Mouse (Mus musculus) stomach, embryonic 16.5 days (tissue): Measurements from ENCODE around the gene Gm10961. TPM values are rescaled to one million over a fixed set of nuclear protein-coding genes. Genes with fewer than 3 reads are reported as not detected.

Experiments used
- ATAC-seq: fragments of 200-750 bp; cut with Nextera tagmentation; 2 replicates; pipeline ENCODE4 v1.8.0; 2017; ENCODE audit warnings: moderate number of reproducible peaks, moderate TSS enrichment; ENCODE audit not compliant: insufficient read depth, low FRiP score
- H3K27ac ChIP-seq: fragments of 300-500 bp; sonication (generic); 2 replicates; pipeline ENCODE4 v1.5.1; 2014; ENCODE audit warnings: low read length
- H3K27me3 ChIP-seq: fragments of 300-500 bp; sonication (generic); 2 replicates; pipeline ENCODE4 v1.6.1; 2014; ENCODE audit warnings: low read length, control low read depth, mixed read lengths; ENCODE audit not compliant: control insufficient read depth, insufficient read depth
- H3K36me3 ChIP-seq: fragments of 300-500 bp; sonication (generic); 2 replicates; pipeline ENCODE4 v1.6.1; 2014; ENCODE audit warnings: low read length; ENCODE audit not compliant: control insufficient read depth, insufficient read depth
- H3K4me1 ChIP-seq: fragments of 300-500 bp; sonication (generic); 2 replicates; pipeline ENCODE4 v1.6.1; 2014; ENCODE audit warnings: low read length, control low read depth, mixed read lengths; ENCODE audit not compliant: control insufficient read depth, insufficient read depth
- H3K4me2 ChIP-seq: fragments of 300-500 bp; sonication (generic); 2 replicates; pipeline ENCODE4 v1.6.1; 2014; ENCODE audit warnings: low read depth, low read length, mixed read lengths
- H3K4me3 ChIP-seq: fragments of 300-500 bp; sonication (generic); replicated peaks from 2 replicates; pipeline ENCODE4 v1.5.1; 2014; ENCODE audit warnings: mild to moderate bottlenecking, low read length
- H3K9ac ChIP-seq: fragments of 300-500 bp; sonication (generic); 2 replicates; pipeline ENCODE4 v1.6.1; 2014; ENCODE audit warnings: low read length
- H3K9me3 ChIP-seq: fragments of 300-500 bp; sonication (generic); replicated peaks from 2 replicates; pipeline ENCODE4 v1.6.1; 2016; ENCODE audit warnings: low read length, control low read depth; ENCODE audit not compliant: control insufficient read depth
- WGBS: fragments of 180-500 bp; shearing (Covaris S2); extraction: QIAGEN DNeasy Blood & Tissue Kit; methylation state at CpG from one replicate; pipeline ENCODE4 v1.1.7; 2014; 5-methylcytosine and 5-hydroxymethylcytosine counted together
- polyA plus RNA-seq: library from polyadenylated mRNA; unstranded; fragments of >200 nt; fragmentation: Nextera tagmentation; extraction: Ambion mirVana; gene quantifications from 2 replicates; pipeline ENCODE4 v1.2.1, GENCODE M21; 2015

The Gm10961 gene
- polyA plus RNA-seq: not detected in 2 replicates

DNA sequence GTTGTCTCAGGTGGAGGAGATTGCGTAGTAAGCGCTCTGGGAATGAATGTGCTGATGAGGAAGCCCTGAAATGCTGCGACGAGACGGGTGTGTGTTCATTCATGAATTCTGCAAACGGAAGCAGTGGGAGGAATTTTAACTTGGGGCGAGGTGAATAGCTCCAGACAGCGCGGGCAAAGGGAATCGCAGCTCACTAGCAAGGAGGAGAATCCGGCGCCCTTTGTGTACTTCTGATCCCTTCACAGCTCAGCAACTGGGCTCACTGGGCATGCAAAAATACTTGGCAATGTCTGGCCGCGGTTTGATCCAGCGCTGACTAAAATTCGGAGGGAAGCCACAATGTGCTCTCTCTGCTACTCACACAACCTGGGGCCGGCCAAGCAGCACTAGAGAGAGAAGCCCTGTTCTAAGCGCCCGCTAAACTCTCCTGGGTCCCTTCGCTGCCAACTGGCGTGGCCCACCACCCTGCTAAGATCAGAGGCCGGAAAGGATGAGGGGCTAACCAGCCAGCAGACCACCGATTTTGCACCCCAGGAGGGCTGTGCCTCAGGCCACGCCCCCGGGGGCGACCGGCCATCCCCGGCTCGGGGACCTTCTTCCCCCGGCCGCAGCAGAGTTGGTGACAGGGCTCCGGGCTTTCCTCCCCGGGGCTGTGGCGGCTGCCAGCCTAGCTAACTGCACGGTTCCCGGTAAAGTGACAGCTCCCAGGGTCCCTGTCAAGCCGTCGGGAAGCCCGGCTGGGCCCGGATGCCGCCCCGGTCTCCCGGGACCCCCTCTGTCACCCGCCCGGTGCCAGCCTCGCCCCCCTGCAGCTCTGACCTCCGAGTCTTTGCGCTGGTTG is at the start of gene Gm10961:
Gene Gm10961, plus strand, starts transcription at position 641 of the 841 bp plus-strand sequence.
- peak within 1 kb of the TSS; percentile 94 for H3K4me2 ChIP-seq
- H3K27ac ChIP-seq: peak within 1 kb of the TSS; percentile 94
- peak within 1 kb of the TSS; percentile 98 for H3K9ac ChIP-seq
- peaks cover 5% of the 10 kb centered on the region; the same call in 1 of the 2 replicates for H3K4me1 ChIP-seq
- peaks cover 10% of the 10 kb centered on the region for H3K36me3 ChIP-seq
- peak within 1 kb of the TSS; percentile 99 for H3K4me3 ChIP-seq
- no peaks in the 10 kb centered on the region for H3K27me3 ChIP-seq
- peak; percentile 62 for ATAC-seq
- no peaks in the 10 kb centered on the region for H3K9me3 ChIP-seq
- WGBS: under 1% methylated on average over 48 of the region's 48 CpGs

DNA sequence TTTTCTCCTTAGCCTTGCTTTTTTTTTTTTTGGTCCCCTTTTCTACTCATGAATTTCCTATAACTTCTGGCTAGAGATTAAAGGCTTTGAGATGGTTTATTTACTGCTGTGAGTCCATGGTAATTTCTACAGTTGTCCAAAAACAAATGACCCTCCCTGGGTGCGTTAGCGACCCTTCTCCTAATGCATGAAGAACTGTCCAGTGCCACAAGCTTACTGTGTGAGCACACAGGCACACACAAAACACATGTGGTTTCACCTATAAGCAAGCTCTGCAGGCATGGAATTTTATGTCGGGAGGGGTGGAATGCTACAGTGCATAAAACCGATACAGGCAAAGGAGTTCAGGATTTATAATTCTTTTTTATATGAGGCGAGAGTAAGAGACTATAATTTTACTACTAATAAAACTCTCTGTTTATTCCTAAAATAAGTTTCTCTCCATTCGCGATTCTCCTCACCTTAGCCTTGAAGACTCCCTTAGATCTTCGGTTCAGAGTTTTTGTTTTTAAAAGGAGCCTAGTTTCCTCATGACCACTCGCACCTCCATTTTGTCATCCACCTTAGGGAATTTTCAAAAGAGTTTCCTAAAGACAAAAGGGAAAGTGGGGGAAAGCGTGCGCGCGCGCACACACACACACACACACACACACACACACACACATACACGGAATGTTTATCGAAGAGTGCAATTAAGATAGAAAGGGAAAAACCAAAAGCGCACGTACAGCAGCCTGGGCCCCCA is 48.8 kb upstream of the Gm10961 start:
- peaks cover 59% of the 10 kb centered on the region for H3K27me3 ChIP-seq
- WGBS: 4% methylated on average over 18 of the region's 18 CpGs

DNA sequence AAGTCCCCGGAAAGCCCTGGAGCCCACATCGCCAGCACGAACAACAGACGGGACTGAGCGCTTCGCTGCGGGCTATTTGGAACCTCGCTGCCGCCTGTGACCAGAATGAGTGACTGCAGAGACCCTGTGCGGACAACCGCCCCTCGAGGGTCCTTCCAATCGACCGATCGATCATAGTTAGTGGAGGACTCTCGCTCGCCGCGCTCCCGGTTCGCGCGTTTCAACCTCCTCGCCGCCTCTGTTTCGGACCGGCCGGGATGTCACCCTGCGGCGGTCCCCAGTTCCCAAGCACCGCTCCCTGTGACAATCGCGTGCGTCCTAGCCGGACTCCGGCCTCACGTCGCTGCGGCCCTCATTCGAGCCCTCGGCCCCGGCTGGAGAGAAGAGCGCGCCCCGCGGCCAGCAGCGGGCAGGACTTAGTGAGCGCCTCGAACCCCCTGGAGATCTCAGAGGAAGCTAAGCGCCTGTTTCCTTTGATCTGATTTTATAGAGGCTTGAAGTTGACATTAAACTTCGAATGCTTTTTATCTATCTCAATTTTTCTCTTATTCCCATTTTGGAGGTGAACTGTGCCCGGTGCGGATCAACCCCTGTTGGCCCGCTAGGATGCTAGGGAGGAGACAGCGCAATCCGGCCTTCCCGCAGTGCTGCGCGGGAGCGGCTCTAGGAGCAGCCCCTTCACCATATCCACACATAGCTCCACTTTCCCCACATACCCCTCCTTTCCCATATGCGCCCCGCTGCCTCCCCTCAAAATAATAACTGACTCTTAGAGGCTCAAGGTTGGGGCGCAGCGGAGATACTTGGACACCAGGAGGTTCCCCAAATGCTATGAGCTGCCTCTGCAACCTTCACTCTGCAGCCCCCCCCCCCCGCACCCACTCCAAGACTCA is 48.0 kb upstream of the Gm10961 start:
- no peaks in the 10 kb centered on the region for H3K36me3 ChIP-seq
- H3K27ac ChIP-seq: no peak overlapping the region
- H3K4me1 ChIP-seq: peaks cover 7% of the 10 kb centered on the region; the same call in 1 of the 2 replicates
- peaks cover 65% of the 10 kb centered on the region for H3K27me3 ChIP-seq
- 1% methylated on average over 65 of the region's 65 CpGs for WGBS
- no peak for ATAC-seq
- peak overlapping the region; percentile 35 for H3K4me3 ChIP-seq
- peak overlapping the region; percentile 51 for H3K4me2 ChIP-seq
- H3K9ac ChIP-seq: no peak overlapping the region
- H3K9me3 ChIP-seq: no peaks in the 10 kb centered on the region

More for the DNA sequence above, 48.8 kb upstream of the Gm10961 start:
- H3K9me3 ChIP-seq: no peaks in the 10 kb centered on the region
- peaks cover 7% of the 10 kb centered on the region; the same call in 1 of the 2 replicates for H3K4me1 ChIP-seq
- H3K4me2 ChIP-seq: peak overlapping the region; percentile 51
- ATAC-seq: no peak
- H3K4me3 ChIP-seq: peak overlapping the region; percentile 35
- no peak overlapping the region for H3K9ac ChIP-seq
- no peak overlapping the region for H3K27ac ChIP-seq
- no peaks in the 10 kb centered on the region for H3K36me3 ChIP-seq

DNA sequence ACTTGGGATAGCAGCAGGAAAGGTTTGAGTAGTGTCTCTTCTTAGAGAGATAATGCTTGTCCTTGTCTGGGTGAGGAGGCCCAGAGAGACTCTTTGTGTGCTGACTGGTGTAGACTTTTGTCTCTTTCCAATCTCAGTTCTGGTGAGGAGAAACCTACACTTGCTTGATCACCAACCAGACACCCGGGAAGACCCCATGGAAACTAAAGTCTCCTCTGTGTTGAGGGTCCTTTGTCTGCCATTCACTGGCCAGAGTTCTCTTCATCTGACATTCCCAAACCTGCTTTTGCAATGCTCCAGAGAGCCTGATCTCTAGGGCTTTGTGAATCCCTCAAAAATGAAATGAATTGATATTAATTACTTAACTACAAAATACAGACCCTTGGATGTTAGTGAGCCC is 47.2 kb upstream of the Gm10961 start:
- H3K27ac ChIP-seq: no peak overlapping the region
- H3K4me3 ChIP-seq: no peak overlapping the region
- WGBS: 9% methylated on average over 1 of the region's 1 CpGs
- H3K36me3 ChIP-seq: no peaks in the 10 kb centered on the region
- H3K9me3 ChIP-seq: no peaks in the 10 kb centered on the region
- ATAC-seq: no peak
- H3K27me3 ChIP-seq: peaks cover 66% of the 10 kb centered on the region
- no peak overlapping the region for H3K4me2 ChIP-seq
- H3K4me1 ChIP-seq: peaks cover 7% of the 10 kb centered on the region; the same call in 1 of the 2 replicates
- no peak overlapping the region for H3K9ac ChIP-seq

DNA sequence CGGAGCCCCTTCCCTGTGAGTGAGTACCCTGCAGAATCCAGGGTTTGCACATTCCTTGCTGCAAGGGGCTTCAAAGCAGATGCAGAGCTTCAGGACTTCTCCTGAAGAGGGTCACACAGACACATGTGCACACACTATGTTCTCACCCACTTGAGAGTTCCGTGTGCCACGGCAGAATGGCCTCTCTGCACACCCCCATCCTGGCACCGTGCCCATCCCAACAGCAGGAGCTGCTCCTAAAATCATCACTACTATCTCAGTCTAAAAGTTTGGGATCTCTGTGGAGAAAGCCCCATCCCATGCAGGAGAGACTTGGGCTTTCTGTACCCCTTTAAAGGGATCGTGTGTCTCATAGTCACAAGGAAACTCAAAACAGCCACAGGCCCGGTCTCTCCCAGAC is 44.6 kb upstream of the Gm10961 start:
- no peak overlapping the region for H3K4me3 ChIP-seq
- no peak overlapping the region for H3K4me2 ChIP-seq
- H3K9me3 ChIP-seq: no peaks in the 10 kb centered on the region
- no peak overlapping the region for H3K27ac ChIP-seq
- ATAC-seq: no peak
- peaks cover 7% of the 10 kb centered on the region; the same call in 1 of the 2 replicates for H3K4me1 ChIP-seq
- no peaks in the 10 kb centered on the region for H3K36me3 ChIP-seq
- 68% methylated on average over 6 of the region's 6 CpGs for WGBS
- H3K9ac ChIP-seq: no peak overlapping the region
- H3K27me3 ChIP-seq: peaks cover 65% of the 10 kb centered on the region

DNA sequence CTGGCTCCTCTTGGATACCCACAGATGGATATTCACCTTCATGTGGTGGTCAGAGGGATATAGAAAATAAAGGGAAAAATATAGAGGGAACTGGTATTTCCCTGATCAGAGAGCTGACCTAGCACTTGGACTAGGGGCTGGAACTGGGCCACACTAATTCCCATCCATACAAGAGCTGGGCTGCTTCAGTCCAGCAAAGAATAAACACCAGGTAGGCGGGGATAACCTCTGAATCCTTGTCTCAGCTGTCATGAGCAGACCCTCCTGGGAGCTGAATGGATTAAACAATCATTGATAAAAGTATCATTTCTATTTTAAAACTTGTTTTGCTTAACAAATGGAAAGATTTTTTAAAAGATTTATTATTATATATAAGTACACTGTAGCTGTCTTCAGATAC is 39.5 kb upstream of the Gm10961 start:
- ATAC-seq: no peak
- H3K4me3 ChIP-seq: no peak overlapping the region
- H3K27me3 ChIP-seq: peaks cover 69% of the 10 kb centered on the region
- H3K9me3 ChIP-seq: no peaks in the 10 kb centered on the region
- WGBS: 39% methylated on average over 1 of the region's 1 CpGs
- H3K4me1 ChIP-seq: peaks cover 10% of the 10 kb centered on the region
- no peak overlapping the region for H3K27ac ChIP-seq
- H3K4me2 ChIP-seq: no peak overlapping the region
- no peak overlapping the region for H3K9ac ChIP-seq
- H3K36me3 ChIP-seq: no peaks in the 10 kb centered on the region

DNA sequence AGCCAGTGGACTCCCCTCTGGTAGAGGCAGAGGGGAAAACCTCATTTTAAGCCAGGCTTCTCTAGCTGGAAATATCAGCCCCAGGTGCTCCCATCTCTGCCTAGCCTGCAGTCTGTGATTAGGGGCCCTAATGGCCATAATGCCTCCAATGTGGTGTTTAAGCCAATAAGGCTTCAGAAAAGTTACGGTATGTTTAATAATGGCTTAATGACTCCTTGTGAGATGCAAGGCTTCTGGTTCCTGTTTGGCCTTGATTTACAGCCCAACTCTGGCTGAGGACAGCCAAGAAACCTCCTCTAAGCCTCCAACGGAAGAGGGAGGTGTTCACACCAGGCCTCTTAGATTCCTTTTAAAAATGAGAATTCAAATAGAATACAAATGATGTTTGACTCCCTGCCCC is 37.5 kb upstream of the Gm10961 start:
- no peak overlapping the region for H3K4me3 ChIP-seq
- no peak for ATAC-seq
- H3K9me3 ChIP-seq: no peaks in the 10 kb centered on the region
- H3K9ac ChIP-seq: no peak overlapping the region
- H3K36me3 ChIP-seq: no peaks in the 10 kb centered on the region
- no peak overlapping the region for H3K27ac ChIP-seq
- H3K27me3 ChIP-seq: peaks cover 72% of the 10 kb centered on the region
- no peak overlapping the region for H3K4me2 ChIP-seq
- WGBS: 39% methylated on average over 2 of the region's 2 CpGs
- H3K4me1 ChIP-seq: peaks cover 10% of the 10 kb centered on the region

DNA sequence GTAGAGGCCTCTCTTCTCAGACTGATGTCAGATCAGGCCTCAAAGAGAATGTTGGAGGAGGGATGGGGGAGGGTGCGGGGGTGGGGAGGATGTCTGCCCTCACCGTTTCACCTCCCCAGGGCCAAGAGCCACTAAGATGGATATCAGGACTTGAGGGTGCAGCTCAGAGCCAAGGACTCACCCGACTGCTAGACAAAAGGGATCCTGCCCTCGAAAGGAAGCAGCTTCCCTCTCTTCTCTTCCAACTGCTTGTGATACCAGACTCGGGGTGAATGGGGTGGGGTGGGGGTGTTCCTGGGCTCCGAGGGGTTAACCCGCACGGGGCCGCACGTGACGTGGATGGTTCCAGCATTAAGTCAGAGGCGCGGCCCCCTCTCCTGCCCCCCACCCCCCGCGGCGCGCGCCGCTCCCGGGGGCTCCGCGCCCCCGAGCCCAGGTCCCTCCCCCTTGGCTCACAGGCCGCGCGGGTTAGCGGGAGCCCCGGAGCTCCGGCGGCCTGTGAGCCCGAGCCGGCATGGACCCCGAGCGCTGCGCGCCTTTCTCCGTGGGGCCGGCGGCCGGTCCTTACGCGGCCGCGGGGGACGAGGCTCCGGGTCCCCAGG is 36.4 kb upstream of the Gm10961 start, which contains the start of gene Alx3:
Gene Alx3, plus strand, starts transcription at position 370 of the 602 bp plus-strand sequence.
- Histone ChIP-seq H3K27me3 (peaks cover 83% of the 10 kb centered on the region), H3K9me3 (no peaks in the 10 kb centered on the region), H3K36me3 (no peaks in the 10 kb centered on the region), H3K9ac (peak within 1 kb of the TSS; percentile 35), H3K4me3 (peak within 1 kb of the TSS; percentile 37), H3K4me1 (peaks cover 10% of the 10 kb centered on the region), H3K27ac (no peak within 1 kb of the TSS), H3K4me2 (peak within 1 kb of the TSS; percentile 62)
- WGBS: 1% methylated on average over 43 of the region's 46 CpGs
- ATAC-seq: no peak; the same call in 1 of the 2 replicates
